Mouse (Mus musculus): ENCODE data around the gene Csf1. TPM values are rescaled to one million over a fixed set of nuclear protein-coding genes. Genes with fewer than 3 reads are reported as not detected.

Gene Csf1
- polyA plus RNA-seq, 1 experiment, result 46.3 TPM

DNA sequence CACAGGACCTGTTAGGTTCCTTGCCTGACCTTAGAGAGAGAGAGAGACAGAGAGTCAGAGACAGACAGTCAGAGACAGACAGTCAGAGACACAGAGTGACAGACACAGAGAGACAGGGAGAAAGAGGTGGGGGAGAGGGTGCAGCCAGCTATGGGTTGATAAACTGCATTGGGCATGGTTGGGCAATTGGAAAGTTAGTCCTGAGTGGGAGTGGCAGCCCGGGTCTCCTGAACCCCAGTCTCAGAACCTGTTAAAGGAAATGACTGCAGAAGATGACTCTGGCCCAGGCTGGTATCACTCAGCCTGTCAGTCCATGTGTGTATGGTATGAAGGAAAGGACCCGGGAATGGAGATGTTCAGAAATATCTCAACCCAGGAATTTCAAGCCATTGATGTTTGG is 2.1 kb downstream of the Csf1 start:
- H3K4me3 ChIP-seq (ENCODE audit: extremely low read depth, insufficient read depth, insufficient read length), result peak overlapping the region; percentile 77
- no peak for DNase-seq (ENCODE audit: low read depth in 1 of 2, low spot score in 2 of 2)
- WGBS, result 76% methylated on average over 2 of the region's 2 CpGs

DNA sequence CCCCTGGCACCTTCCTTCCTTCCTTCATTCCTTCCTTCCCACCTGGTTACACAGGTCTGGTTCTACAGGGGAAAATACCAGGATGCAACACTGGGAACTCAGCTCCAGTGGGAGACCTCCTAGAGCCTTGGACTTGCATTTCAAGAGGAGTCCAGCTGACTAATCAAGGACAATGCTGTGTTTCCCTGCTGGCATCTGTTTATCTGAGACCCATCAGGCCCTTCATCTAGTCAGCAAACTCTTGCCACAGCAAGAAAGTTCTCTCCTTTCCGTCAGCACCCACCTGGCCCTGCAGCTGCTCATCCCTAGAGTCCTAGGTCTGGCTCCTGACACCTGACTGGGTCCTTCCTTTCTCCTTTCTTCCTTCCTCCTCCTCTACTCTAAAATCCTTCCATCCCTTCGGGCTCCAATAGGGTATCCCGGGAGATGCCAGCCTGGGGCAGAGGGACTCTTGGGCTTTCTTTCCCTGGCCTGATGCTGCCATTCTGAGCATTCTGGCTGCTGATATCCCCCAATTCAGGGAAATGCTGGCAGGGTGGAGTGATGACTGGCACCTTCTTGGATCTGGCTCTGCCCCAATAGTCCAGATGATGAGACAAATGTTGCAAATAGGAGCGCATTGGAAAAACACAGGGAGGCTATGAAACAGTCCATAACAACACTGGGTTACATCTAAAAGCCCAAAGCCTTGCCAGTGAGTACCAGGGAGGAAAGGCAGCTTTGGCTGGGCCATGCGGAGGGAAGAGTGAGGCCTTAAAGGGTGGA is 2.7 kb downstream of the Csf1 start:
- Histone ChIP-seq H3K4me3 (ENCODE audit: extremely low read depth, insufficient read depth, insufficient read length) (no peak overlapping the region; the same call in 1 of the 2 replicates), H3K27ac (ENCODE audit: insufficient read depth, low read length) (no peak overlapping the region), H3K4me1 (ENCODE audit: control insufficient read depth, insufficient read depth, insufficient read length) (peaks cover 5% of the 10 kb centered on the region; the same call in 1 of the 2 replicates), H3K27me3 (ENCODE audit: control insufficient read depth, insufficient read depth, low read length) (no peaks in the 10 kb centered on the region), H3K36me3 (ENCODE audit: control insufficient read depth, insufficient read depth, low read length) (peaks cover 2% of the 10 kb centered on the region)
- no peak for TF ChIP-seq POLR2A (IDR thresholded peaks at IDR 0.05; ENCODE audit: low read depth, low read length)
- no peak for TF ChIP-seq CTCF (IDR thresholded peaks at IDR 0.05; ENCODE audit: extremely low read depth, insufficient read depth, insufficient read length, insufficient replicate concordance)
- WGBS, result 86% methylated on average over 5 of the region's 5 CpGs
- no peak for DNase-seq (ENCODE audit: low read depth in 1 of 2, low spot score in 2 of 2)

More for the DNA sequence above, 2.1 kb downstream of the Csf1 start:
- Histone ChIP-seq H3K4me1 (ENCODE audit: control insufficient read depth, insufficient read depth, insufficient read length) (peaks cover 5% of the 10 kb centered on the region; the same call in 1 of the 2 replicates), H3K27ac (ENCODE audit: insufficient read depth, low read length) (no peak overlapping the region), H3K36me3 (ENCODE audit: control insufficient read depth, insufficient read depth, low read length) (peaks cover 2% of the 10 kb centered on the region; the same call in 1 of the 2 replicates), H3K27me3 (ENCODE audit: control insufficient read depth, insufficient read depth, low read length) (no peaks in the 10 kb centered on the region)
- TF ChIP-seq CTCF (IDR thresholded peaks at IDR 0.05; ENCODE audit: extremely low read depth, insufficient read depth, insufficient read length, insufficient replicate concordance) (no peak), POLR2A (IDR thresholded peaks at IDR 0.05; ENCODE audit: low read depth, low read length) (no peak)

DNA sequence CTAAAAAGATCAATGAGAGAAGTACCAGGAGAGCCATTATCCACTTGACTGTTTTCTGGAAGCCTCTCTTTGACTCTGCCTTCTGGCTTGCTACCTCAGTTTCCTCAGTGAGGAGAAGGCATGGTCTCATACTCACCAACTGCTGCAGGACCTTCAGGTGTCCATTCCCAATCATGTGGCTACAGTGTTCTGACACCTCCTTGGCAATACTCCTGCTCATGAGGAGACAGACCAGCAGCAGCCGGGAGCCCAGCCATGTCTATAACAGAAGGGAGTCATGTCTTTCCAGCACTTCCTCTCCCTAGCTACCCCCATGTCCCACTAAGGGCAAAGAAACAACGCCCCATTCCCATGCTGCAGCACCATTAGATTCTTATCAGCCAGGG is 3.8 kb downstream of the Csf1 start:
- TF ChIP-seq CTCF (IDR thresholded peaks at IDR 0.05; ENCODE audit: extremely low read depth, insufficient read depth, insufficient read length, insufficient replicate concordance) (no peak), POLR2A (IDR thresholded peaks at IDR 0.05; ENCODE audit: low read depth, low read length) (no peak)
- H3K4me1 ChIP-seq (ENCODE audit: control insufficient read depth, insufficient read depth, insufficient read length), result peaks cover 5% of the 10 kb centered on the region; the same call in 1 of the 2 replicates
- no peak for DNase-seq (ENCODE audit: low read depth in 1 of 2, low spot score in 2 of 2)
- H3K27ac ChIP-seq (ENCODE audit: insufficient read depth, low read length), result no peak overlapping the region
- 81% methylated on average over 2 of the region's 2 CpGs for WGBS
- H3K4me3 ChIP-seq (ENCODE audit: extremely low read depth, insufficient read depth, insufficient read length), result no peak overlapping the region
- peaks cover 2% of the 10 kb centered on the region for H3K36me3 ChIP-seq (ENCODE audit: control insufficient read depth, insufficient read depth, low read length)
- H3K27me3 ChIP-seq (ENCODE audit: control insufficient read depth, insufficient read depth, low read length), result no peaks in the 10 kb centered on the region

DNA sequence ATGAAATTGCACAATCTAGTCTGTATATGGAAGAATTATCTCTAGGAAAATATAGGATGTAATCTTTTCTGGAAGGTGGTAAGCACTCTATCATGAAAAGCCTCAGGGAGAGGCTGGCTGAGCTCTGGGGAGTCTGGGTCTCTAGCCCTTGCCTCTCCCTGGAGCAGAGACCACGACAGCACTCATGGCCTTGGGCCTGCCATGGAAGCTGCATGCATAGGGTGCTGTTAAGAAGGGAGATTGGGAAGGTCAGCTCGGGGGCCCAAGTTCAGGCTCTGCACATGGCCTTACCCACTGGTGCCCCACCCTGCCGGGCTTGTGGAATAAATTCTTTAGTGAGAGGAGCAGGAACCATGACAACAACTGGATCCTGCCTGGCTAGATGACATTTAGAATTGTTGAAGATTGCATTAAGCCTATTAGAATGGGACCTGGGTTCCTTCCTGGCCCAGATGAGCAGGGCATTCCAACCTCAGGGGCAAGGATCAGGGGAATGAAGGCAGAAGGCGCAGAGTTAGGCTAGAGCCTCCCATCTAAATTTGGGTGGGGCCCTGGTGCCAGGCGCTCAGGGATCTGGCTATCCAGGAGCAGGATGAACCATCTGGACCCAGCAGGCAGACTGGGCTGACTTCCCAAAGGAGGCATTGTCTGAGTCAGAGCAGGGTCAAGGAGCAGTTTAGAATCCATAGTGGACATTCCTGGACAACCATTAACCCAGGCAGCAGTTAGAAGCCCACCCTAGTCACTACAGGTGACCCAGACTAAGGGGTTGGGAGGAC is 4.4 kb downstream of the Csf1 start:
- peaks cover 2% of the 10 kb centered on the region for H3K36me3 ChIP-seq (ENCODE audit: control insufficient read depth, insufficient read depth, low read length)
- TF ChIP-seq CTCF (IDR thresholded peaks at IDR 0.05; ENCODE audit: extremely low read depth, insufficient read depth, insufficient read length, insufficient replicate concordance), result no peak
- no peak for DNase-seq (ENCODE audit: low read depth in 1 of 2, low spot score in 2 of 2)
- no peak overlapping the region for H3K27ac ChIP-seq (ENCODE audit: insufficient read depth, low read length)
- H3K27me3 ChIP-seq (ENCODE audit: control insufficient read depth, insufficient read depth, low read length), result no peaks in the 10 kb centered on the region
- H3K4me3 ChIP-seq (ENCODE audit: extremely low read depth, insufficient read depth, insufficient read length), result no peak overlapping the region
- 88% methylated on average over 5 of the region's 5 CpGs for WGBS
- H3K4me1 ChIP-seq (ENCODE audit: control insufficient read depth, insufficient read depth, insufficient read length), result peaks cover 5% of the 10 kb centered on the region; the same call in 1 of the 2 replicates

DNA sequence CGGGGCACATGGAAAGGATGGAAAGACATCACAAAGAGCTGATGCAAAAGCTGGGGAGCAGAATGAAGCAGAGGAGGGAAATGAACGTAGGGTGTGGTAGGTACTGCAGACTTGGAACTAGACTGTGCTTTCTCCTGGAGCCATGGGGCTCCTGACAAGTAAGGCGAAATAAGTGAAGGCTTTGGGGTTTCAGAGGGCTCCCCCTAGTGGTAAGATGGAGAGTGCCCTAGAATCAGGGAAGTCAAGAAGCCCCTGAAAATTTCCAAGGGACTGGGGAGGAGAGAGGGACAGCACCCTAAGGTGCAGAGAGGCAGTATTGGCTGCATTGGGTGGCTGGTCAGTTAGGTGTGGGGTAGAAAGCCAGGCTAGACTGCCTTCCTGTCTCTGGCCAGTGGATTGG is 5.6 kb downstream of the Csf1 start:
- peak; percentile 28 to 37 for DNase-seq (ENCODE audit: low read depth in 1 of 2, low spot score in 2 of 2)
- Histone ChIP-seq H3K27ac (ENCODE audit: insufficient read depth, low read length) (no peak overlapping the region), H3K4me3 (ENCODE audit: extremely low read depth, insufficient read depth, insufficient read length) (no peak overlapping the region), H3K27me3 (ENCODE audit: control insufficient read depth, insufficient read depth, low read length) (no peaks in the 10 kb centered on the region), H3K4me1 (ENCODE audit: control insufficient read depth, insufficient read depth, insufficient read length) (peaks cover 5% of the 10 kb centered on the region; the same call in 1 of the 2 replicates), H3K36me3 (ENCODE audit: control insufficient read depth, insufficient read depth, low read length) (peaks cover 2% of the 10 kb centered on the region)
- TF ChIP-seq POLR2A (IDR thresholded peaks at IDR 0.05; ENCODE audit: low read depth, low read length) (no peak), CTCF (IDR thresholded peaks at IDR 0.05; ENCODE audit: extremely low read depth, insufficient read depth, insufficient read length, insufficient replicate concordance) (peak; percentile 42; the same call in 1 of the 2 replicates)
- 69% methylated on average over 3 of the region's 3 CpGs for WGBS

DNA sequence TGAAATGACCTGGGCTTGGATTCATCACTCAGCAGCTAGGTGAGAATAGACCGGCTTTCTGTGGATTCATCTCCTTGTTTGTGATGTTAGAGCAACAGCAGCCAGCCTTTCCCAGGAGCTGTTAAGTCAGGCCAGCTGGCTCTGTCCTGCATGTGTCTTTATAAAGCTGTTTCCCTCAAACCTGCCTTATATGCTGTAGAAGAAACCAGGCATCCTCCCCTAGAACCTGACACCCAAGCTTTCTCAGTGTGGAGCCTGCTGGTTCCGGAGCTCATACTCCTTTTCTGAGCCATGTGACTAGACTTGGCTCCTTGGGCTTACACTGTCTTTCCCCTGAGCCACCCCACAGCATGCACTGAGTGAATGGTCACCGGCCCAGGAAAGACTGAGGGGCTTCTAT is 8.7 kb downstream of the Csf1 start:
- TF ChIP-seq POLR2A (IDR thresholded peaks at IDR 0.05; ENCODE audit: low read depth, low read length) (no peak), CTCF (IDR thresholded peaks at IDR 0.05; ENCODE audit: extremely low read depth, insufficient read depth, insufficient read length, insufficient replicate concordance) (no peak)
- 92% methylated on average over 3 of the region's 3 CpGs for WGBS

More for the DNA sequence above, 8.7 kb downstream of the Csf1 start:
- no peaks in the 10 kb centered on the region for H3K27me3 ChIP-seq (ENCODE audit: control insufficient read depth, insufficient read depth, low read length)
- no peak overlapping the region for H3K4me3 ChIP-seq (ENCODE audit: extremely low read depth, insufficient read depth, insufficient read length)
- H3K27ac ChIP-seq (ENCODE audit: insufficient read depth, low read length), result no peak overlapping the region
- no peak for DNase-seq (ENCODE audit: low read depth in 1 of 2, low spot score in 2 of 2)
- H3K4me1 ChIP-seq (ENCODE audit: control insufficient read depth, insufficient read depth, insufficient read length), result no peaks in the 10 kb centered on the region
- H3K36me3 ChIP-seq (ENCODE audit: control insufficient read depth, insufficient read depth, low read length), result peaks cover 2% of the 10 kb centered on the region
